Mouse (Mus musculus): ENCODE results near the gene Ap5m1.
"Not testable (repeated sequence)": the region's sequence is repeated elsewhere in the genome, so short reads cannot be mapped to it uniquely, and the experiment has no call there.

Ap5m1 gene

GRCm38 (mm10) chr14:49065529-49066273, at the start of gene Ap5m1:
Gene Ap5m1 (plus strand): TSS chr14:49066097.
- no peak for DNase-seq (ENCODE audit: extremely low read depth, low read depth, low spot score)

- DNase-seq (ENCODE audit: extremely low read depth, low read depth, low spot score), result no peak
Observed at GRCm38 (mm10) chr14:49019765-49020164, 46.1 kb upstream of the Ap5m1 start.

- DNase-seq (ENCODE audit: extremely low read depth, low read depth, low spot score), result no peak
Observed at GRCm38 (mm10) chr14:49027040-49027778, 38.7 kb upstream of the Ap5m1 start.

- no peak for DNase-seq (ENCODE audit: extremely low read depth, low read depth, low spot score)
Observed at GRCm38 (mm10) chr14:49027779-49028368, 38.0 kb upstream of the Ap5m1 start.

GRCm38 (mm10) chr14:49028991-49029390, 36.9 kb upstream of the Ap5m1 start:
- no peak for DNase-seq (ENCODE audit: extremely low read depth, low read depth, low spot score)

DNA sequence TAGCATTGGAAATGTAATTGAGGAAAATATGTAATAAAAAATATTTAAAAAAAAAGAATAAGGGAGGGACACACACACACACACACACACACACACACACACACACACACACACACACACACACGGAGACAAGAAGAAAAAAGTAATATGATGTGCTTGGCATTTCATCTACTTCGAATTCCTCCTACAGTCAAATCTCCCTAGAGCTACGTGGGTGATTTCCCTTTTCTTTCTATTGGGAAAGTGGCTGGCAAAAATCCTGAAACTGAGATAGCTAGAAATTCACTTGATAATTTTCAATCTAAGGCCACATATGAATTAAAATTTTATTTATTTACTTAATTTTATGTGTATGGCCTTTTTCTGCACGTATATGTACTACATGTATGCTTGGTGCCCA, 20.3 kb upstream of the Ap5m1 start:
- DNase-seq (ENCODE audit: extremely low read depth, low read depth, low spot score), result no peak

GRCm38 (mm10) chr14:49049492-49049891, 16.4 kb upstream of the Ap5m1 start:
- DNase-seq (ENCODE audit: extremely low read depth, low read depth, low spot score), result no peak

- no peak for DNase-seq (ENCODE audit: extremely low read depth, low read depth, low spot score)
Observed at GRCm38 (mm10) chr14:49063838-49064237, 2.1 kb upstream of the Ap5m1 start.

DNA sequence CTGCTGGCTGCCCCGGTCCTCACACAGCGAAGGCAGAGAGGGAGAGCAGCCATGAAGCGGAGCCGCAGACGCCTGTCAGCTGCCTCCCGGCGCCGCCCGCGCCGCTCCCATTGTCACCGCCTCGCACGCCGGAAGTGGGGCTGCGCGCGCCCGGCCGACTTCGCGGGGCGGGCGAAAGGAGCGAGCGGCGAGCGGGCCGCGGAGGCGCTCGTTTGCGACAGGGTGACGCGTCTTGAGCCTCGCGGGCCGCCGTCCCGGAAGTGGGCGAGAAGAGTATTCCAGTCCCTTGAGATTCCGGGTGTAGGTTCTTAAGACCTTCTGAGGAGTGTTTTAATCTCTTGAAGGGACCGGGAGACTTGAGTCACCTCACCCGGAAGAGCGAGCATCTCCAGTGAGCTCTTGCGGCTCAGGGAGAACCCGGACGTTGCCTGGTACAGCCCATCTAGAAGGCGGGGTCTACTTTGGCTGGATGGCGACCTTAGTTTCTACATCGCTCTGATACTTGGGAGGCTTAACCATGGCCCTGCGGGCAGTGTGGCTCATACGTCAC, 452 bp downstream of the Ap5m1 start, which contains the start of gene Exoc5:
Gene Exoc5, minus strand, starts transcription at position 380 of the 550 bp plus-strand sequence.
- DNase-seq (ENCODE audit: extremely low read depth, low read depth, low spot score), result peak; percentile 81

DNA sequence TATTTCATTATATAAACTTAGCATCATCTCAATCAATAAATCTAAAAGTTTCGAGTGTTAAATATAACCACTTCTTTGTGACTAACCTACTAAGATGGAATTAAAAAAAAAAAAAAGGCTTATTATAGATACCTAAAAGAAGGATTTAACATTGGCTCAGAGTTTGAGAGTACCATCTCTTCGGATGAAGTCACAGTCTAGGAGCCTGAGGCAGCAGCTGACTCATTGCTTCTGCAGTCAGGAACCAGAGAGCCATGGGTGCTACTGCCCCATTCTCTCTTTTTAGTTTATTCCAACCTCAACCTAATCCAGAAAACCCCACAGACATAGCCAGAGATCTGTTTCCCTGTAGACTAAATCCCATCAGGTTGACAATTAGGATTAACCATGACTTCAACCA, 6.9 kb downstream of the Ap5m1 start:
- DNase-seq (ENCODE audit: extremely low read depth, low read depth, low spot score), result no peak

DNA sequence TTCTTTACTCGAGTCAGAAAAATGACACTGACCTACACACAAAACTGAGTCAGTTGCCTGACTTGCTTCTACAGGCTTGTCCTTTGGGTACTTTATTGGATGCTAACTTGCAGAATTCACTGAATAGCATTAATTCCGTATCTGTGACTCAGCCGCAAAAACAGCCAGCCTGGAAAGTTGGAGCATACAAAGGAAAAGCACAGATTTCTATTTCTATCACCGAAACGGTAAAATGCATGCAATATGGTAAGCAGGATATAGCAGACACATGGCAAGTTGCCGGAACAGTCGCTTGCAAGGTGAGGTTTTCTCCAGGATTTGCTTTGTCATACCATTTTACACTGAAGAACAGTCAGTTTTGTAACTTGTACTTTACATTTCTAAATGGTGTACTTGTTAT, 8.0 kb downstream of the Ap5m1 start:
- no peak for DNase-seq (ENCODE audit: extremely low read depth, low read depth, low spot score)

DNA sequence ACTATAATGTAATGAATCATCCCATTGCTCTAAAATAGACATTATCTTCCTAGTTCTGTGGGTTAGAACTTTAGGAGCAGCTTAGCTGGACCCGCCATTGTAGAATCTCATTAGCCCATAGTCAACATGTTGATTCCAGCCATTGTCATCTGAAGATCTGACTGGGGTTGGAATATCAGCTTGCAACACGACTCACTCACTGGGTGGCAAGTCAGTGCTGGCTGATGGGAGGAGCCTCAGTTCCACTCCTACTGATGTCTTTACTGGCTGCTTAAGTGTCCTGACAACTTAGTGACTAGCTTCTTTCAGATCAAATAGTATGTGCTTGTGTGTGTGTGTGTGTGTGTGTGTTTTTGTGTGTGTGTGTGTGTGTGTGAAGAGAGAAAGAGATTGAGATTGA, 8.5 kb downstream of the Ap5m1 start:
- DNase-seq (ENCODE audit: extremely low read depth, low read depth, low spot score), result no peak

GRCm38 (mm10) chr14:49078820-49079219, 12.9 kb downstream of the Ap5m1 start:
- no peak for DNase-seq (ENCODE audit: extremely low read depth, low read depth, low spot score)

GRCm38 (mm10) chr14:49086522-49086921, 20.6 kb downstream of the Ap5m1 start:
- DNase-seq (ENCODE audit: extremely low read depth, low read depth, low spot score), result no peak

DNA sequence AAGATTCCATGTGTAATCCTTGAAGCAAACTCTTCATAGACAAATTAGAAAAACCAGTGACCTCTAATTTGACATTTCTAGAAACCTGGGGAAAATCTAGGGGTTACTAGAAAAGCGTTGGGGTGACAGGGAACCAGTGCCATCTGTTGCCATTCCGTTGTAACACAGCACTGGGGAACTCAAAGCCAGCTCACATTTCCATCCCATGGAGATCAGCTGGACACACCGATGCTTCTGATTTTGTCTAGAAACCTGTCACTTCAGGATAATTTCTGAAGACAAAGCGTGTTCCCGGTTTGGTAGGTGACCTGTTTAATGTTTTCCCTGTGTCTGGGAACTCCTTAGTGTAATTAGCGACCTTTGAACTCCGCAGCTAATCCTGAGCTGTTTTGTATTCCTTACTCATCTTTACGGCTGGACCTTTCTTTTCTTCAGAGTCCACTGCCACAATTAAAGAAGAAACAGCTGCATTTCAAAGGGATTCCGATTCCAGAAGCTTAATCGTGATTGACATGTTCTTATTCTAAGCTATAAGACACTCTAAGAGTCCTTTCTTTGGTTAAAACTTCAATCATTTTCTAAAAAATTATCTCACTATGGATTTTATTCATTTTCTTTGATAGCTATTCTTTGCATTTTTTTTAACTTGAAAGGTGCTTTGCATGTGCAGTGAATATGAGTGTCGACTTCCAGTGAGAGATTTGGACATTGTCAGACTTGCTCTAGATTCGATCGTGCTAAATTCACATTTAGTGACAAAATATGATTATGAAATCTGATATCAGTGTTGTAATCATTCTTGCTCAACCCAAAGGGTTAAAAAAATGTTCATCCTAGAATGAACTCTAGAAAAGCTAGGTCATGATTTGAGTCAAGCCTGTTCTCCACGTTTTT, 22.5 kb downstream of the Ap5m1 start:
- no peak for DNase-seq (ENCODE audit: extremely low read depth, low read depth, low spot score)

- DNase-seq (ENCODE audit: extremely low read depth, low read depth, low spot score), result no peak
Observed at GRCm38 (mm10) chr14:49089461-49090058, 23.7 kb downstream of the Ap5m1 start.

- no peak for DNase-seq (ENCODE audit: extremely low read depth, low read depth, low spot score)
Observed at GRCm38 (mm10) chr14:49090102-49090501, 24.2 kb downstream of the Ap5m1 start.

DNA sequence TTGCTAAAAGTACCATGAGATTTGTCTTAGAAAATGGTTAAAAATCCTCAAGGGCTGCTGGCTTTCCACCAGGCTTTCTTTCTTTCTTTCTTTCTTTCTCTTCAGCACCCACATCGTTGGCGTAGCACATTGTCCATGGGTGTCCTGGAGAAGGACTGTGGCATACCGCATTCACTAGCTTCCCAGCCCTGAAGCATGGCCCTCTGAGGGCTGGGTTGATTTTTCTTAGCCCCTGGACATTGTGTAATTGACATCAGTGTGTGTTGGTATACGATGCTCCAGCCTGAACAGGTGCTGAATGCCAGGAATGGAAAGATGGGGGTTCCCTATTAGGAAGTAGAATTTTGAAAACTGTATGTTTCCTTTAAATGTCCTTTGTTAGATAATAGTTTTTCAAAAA, 25.4 kb downstream of the Ap5m1 start:
- no peak for DNase-seq (ENCODE audit: extremely low read depth, low read depth, low spot score)

- not testable (repeated sequence) for DNase-seq (ENCODE audit: extremely low read depth, low read depth, low spot score)
Observed at GRCm38 (mm10) chr14:49091755-49092154, 25.9 kb downstream of the Ap5m1 start.

DNA sequence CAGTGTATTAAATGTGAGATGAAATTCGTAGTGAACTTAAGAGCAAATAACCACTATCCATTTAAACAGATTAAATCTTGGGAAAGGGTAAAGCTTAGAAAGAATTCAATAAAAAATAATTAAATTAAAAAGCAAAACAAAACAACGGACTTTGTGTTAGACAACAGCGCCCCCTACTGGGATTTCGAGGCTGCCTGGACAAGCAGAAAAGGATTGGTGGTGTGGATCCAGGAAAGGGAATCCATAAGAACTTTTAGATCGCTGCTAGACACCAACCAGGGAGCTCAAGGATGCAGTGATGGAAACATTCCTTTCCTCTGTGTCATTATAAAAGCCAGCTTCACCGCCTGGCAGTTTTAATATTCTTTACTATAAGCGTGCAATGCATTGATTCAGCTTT, 52.5 kb downstream of the Ap5m1 start:
- DNase-seq (ENCODE audit: extremely low read depth, low read depth, low spot score), result no peak

Measured in fat pad, adult 2 months (tissue).